Mouse (Mus musculus) C2C12 (cell line): ENCODE data around the gene Mrps5.

Experiments used
- CEBPB ChIP-seq: IDR thresholded peaks from one replicate; pipeline ENCODE4 v1.6.1; 2011; ENCODE audit warnings: low read depth, mild to moderate bottlenecking, control low read depth, moderate library complexity
- CTCF ChIP-seq: IDR thresholded peaks from one replicate; pipeline ENCODE4 v1.5.1; 2011; ENCODE audit not compliant: control insufficient read depth, insufficient read depth, insufficient read length
- MAX ChIP-seq: IDR thresholded peaks from one replicate; pipeline ENCODE4 v1.6.1; 2011; ENCODE audit warnings: mild to moderate bottlenecking, control low read depth
- MYOD1 ChIP-seq: IDR thresholded peaks from one replicate; pipeline ENCODE4 v1.6.1; 2011; ENCODE audit warnings: low read depth; ENCODE audit not compliant: control insufficient read depth, insufficient read length
- USF1 ChIP-seq: IDR thresholded peaks from one replicate; pipeline ENCODE4 v1.6.1; 2011; ENCODE audit warnings: low read depth, mild to moderate bottlenecking, control low read depth, moderate library complexity

DNA sequence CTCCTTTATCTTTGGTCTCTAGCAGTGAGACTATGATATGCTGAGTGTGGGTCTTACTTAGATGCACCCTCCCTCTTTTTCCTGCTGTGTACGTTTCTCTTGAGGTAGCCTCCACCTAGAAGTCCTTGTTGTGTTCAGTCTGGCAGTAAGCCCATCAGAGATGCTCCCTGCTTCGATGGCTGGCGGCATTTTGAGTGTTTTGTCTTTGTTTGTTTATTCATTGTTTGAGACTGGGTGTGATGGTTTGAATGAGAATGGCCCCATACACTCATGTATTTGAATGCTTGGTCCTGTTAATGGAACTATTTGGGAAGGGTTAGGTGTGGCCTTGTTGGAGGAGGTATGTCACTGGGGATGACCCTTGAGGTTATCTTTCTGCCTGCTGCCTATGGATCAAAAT lies 18.2 kb downstream of the Mrps5 start:
- no peak for TF ChIP-seq MYOD1
- TF ChIP-seq MAX = no peak
- no peak for TF ChIP-seq USF1
- TF ChIP-seq CTCF = no peak
- TF ChIP-seq CEBPB = no peak
